Mouse (Mus musculus): ENCODE measurements around the gene Sptan1.

DNA sequence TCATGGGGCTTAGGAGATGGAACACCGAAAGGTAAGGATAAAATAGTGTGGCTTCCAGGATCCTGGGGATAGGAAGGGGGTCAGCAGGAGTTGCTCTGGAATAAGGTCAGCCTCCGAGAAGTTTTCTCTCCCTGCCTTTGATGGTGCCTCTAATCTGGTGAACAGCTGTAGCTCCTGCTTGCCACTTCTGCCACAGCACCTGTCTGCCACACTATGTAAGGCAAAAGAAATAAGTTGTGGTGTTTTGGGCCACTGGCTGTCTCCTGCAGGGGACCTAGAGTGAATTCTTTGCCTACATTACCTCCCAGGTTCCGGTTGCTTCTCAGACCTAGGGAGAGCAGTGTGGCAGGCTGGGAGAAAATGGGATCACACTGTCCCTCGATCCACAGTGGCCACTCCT lies 113.4 kb downstream of the Sptan1 start:
- TF ChIP-seq EP300 (IDR thresholded peaks at IDR 0.05; ENCODE audit: low read depth) = no peak
- no peak for TF ChIP-seq CTCF (IDR thresholded peaks at IDR 0.05; ENCODE audit: low read depth)

Data from heart, postnatal 0 days (tissue).